Mouse (Mus musculus) kidney, postnatal 0 days (tissue): ENCODE results near the gene Depdc7. TPM values are rescaled to one million over a fixed set of nuclear protein-coding genes. Genes with fewer than 3 reads are reported as not detected.

Source experiments
- ATAC-seq: fragments of 200-750 bp; cut with Nextera tagmentation; replicated peaks from 2 replicates; pipeline ENCODE4 v1.8.0; 2017; ENCODE audit warnings: low read depth, moderate number of reproducible peaks, moderate TSS enrichment, moderate library complexity; ENCODE audit not compliant: low FRiP score
- DNase-seq: peaks from one replicate; pipeline ENCODE4 v3.0.0-alpha.2; 2016; ENCODE audit warnings: low spot score
- H3K27ac ChIP-seq: fragments of 300-500 bp; sonication (generic); 2 replicates; pipeline ENCODE4 v1.5.1; 2014; ENCODE audit warnings: mild to moderate bottlenecking
- H3K27me3 ChIP-seq: fragments of 300-500 bp; sonication (generic); 2 replicates; pipeline ENCODE4 v1.6.1; 2014; ENCODE audit warnings: low read length, mixed read lengths; ENCODE audit not compliant: insufficient read depth
- H3K36me3 ChIP-seq: fragments of 300-500 bp; sonication (generic); 2 replicates; pipeline ENCODE4 v1.6.1; 2014; ENCODE audit warnings: low read length, mixed read lengths; ENCODE audit not compliant: insufficient read depth
- H3K4me1 ChIP-seq: fragments of 300-500 bp; sonication (generic); replicated peaks from 2 replicates; pipeline ENCODE4 v1.6.1; 2014; ENCODE audit warnings: antibody characterized with exemption, low read length, mixed read lengths; ENCODE audit not compliant: insufficient read depth
- H3K4me2 ChIP-seq: fragments of 300-500 bp; sonication (generic); 2 replicates; pipeline ENCODE4 v1.6.1; 2014; ENCODE audit warnings: mild to moderate bottlenecking, low read length, moderate library complexity, mixed read lengths
- H3K4me3 ChIP-seq: fragments of 300-500 bp; sonication (generic); replicated peaks from 2 replicates; pipeline ENCODE4 v1.5.1; 2014; ENCODE audit warnings: low read depth, low read length
- H3K9ac ChIP-seq: fragments of 300-500 bp; sonication (generic); 2 replicates; pipeline ENCODE4 v1.6.1; 2014; ENCODE audit warnings: low read depth, low read length
- H3K9me3 ChIP-seq: fragments of 300-500 bp; sonication (generic); replicated peaks from 2 replicates; pipeline ENCODE4 v1.6.1; 2016; ENCODE audit warnings: low read length, inconsistent platforms, mixed read lengths
- CTCF ChIP-seq: IDR thresholded peaks from 2 replicates; pipeline ENCODE4 v1.5.1; 2016; ENCODE audit warnings: antibody characterized with exemption, low read depth, mild to moderate bottlenecking, moderate library complexity
- WGBS: fragments of 180-500 bp; shearing (Covaris S2); extraction: QIAGEN DNeasy Blood & Tissue Kit; methylation state at CpG from one replicate; pipeline ENCODE4 v1.1.7; 2014; 5-methylcytosine and 5-hydroxymethylcytosine counted together
- polyA plus RNA-seq: library from polyadenylated mRNA; unstranded; fragments of >200 nt; fragmentation: Nextera tagmentation; extraction: Ambion mirVana; gene quantifications from 2 replicates; pipeline ENCODE4 v1.2.1, GENCODE M21; 2015

Depdc7 gene
- polyA plus RNA-seq, 1 experiment from 2014 or later, result 27.5 TPM

GRCm38 (mm10) chr2:104711585-104712485 is 30.8 kb downstream of the Depdc7 start, which contains the start of gene Tcp11l1:
Gene Tcp11l1 (minus strand): TSS chr2:104712169.
- Histone ChIP-seq H3K4me1 (no peaks in the 10 kb centered on the region), H3K27ac (peak within 1 kb of the TSS; percentile 87), H3K9ac (peak within 1 kb of the TSS; percentile 81), H3K4me3 (peak within 1 kb of the TSS; percentile 88), H3K36me3 (peaks cover 2% of the 10 kb centered on the region; the same call in 1 of the 2 replicates), H3K4me2 (peak within 1 kb of the TSS; percentile 80), H3K9me3 (no peaks in the 10 kb centered on the region), H3K27me3 (no peaks in the 10 kb centered on the region)
- ATAC-seq, result peak; percentile 87
- WGBS, result under 1% methylated on average over 84 of the region's 99 CpGs
- peak; percentile 47 for DNase-seq
- no peak for TF ChIP-seq CTCF

- ATAC-seq, result no peak
- Histone ChIP-seq H3K4me3 (peak overlapping the region; percentile 88), H3K4me1 (no peaks in the 10 kb centered on the region), H3K4me2 (peak overlapping the region; percentile 80), H3K36me3 (peaks cover 2% of the 10 kb centered on the region; the same call in 1 of the 2 replicates), H3K9me3 (no peaks in the 10 kb centered on the region), H3K27ac (peak overlapping the region; percentile 48; the same call in 1 of the 2 replicates), H3K27me3 (no peaks in the 10 kb centered on the region), H3K9ac (no peak overlapping the region)
- TF ChIP-seq CTCF, result no peak
- WGBS, result 23% methylated on average over 6 of the region's 6 CpGs
- DNase-seq, result peak; percentile 50
Observed at GRCm38 (mm10) chr2:104710670-104711370, 31.9 kb downstream of the Depdc7 start.

GRCm38 (mm10) chr2:104709786-104710337 is 32.8 kb downstream of the Depdc7 start:
- 58% methylated on average over 6 of the region's 6 CpGs for WGBS

GRCm38 (mm10) chr2:104704355-104704754 is 38.3 kb downstream of the Depdc7 start:
- Histone ChIP-seq H3K36me3 (peaks cover 2% of the 10 kb centered on the region; the same call in 1 of the 2 replicates), H3K4me3 (no peak overlapping the region), H3K4me1 (no peaks in the 10 kb centered on the region), H3K4me2 (no peak overlapping the region), H3K9me3 (no peaks in the 10 kb centered on the region), H3K27me3 (no peaks in the 10 kb centered on the region), H3K9ac (no peak overlapping the region), H3K27ac (no peak overlapping the region)
- TF ChIP-seq CTCF, result no peak
- no peak for ATAC-seq
- 71% methylated on average over 3 of the region's 3 CpGs for WGBS
- peak; percentile 64 for DNase-seq

More at GRCm38 (mm10) chr2:104709786-104710337, 32.8 kb downstream of the Depdc7 start:
- Histone ChIP-seq H3K36me3 (peaks cover 2% of the 10 kb centered on the region; the same call in 1 of the 2 replicates), H3K9ac (no peak overlapping the region), H3K4me1 (no peaks in the 10 kb centered on the region), H3K27me3 (no peaks in the 10 kb centered on the region), H3K9me3 (no peaks in the 10 kb centered on the region), H3K4me3 (no peak overlapping the region), H3K4me2 (no peak overlapping the region), H3K27ac (no peak overlapping the region)
- no peak for DNase-seq
- TF ChIP-seq CTCF, result no peak
- ATAC-seq, result no peak

GRCm38 (mm10) chr2:104703158-104703557 is 39.5 kb downstream of the Depdc7 start:
- Histone ChIP-seq H3K9me3 (no peaks in the 10 kb centered on the region), H3K27me3 (no peaks in the 10 kb centered on the region), H3K4me3 (no peak overlapping the region), H3K4me1 (no peaks in the 10 kb centered on the region), H3K27ac (no peak overlapping the region), H3K4me2 (no peak overlapping the region), H3K36me3 (peaks cover 2% of the 10 kb centered on the region; the same call in 1 of the 2 replicates), H3K9ac (no peak overlapping the region)
- WGBS, result 84% methylated on average over 3 of the region's 3 CpGs
- TF ChIP-seq CTCF, result no peak
- ATAC-seq (no peak), DNase-seq (no peak)

GRCm38 (mm10) chr2:104699659-104700058 is 43.0 kb downstream of the Depdc7 start:
- Histone ChIP-seq H3K27ac (no peak overlapping the region), H3K9ac (no peak overlapping the region), H3K27me3 (no peaks in the 10 kb centered on the region), H3K4me1 (no peaks in the 10 kb centered on the region), H3K4me3 (no peak overlapping the region), H3K36me3 (0 out of 2 replicates have a peak, but pooled peaks cover 3% of the 10 kb centered on the region), H3K4me2 (no peak overlapping the region), H3K9me3 (no peaks in the 10 kb centered on the region)
- WGBS, result 72% methylated on average over 11 of the region's 11 CpGs
- TF ChIP-seq CTCF, result no peak
- DNase-seq (peak; percentile 17), ATAC-seq (no peak)
